Mouse (Mus musculus) stomach, embryonic 15.5 days (tissue): ENCODE measurements around the gene Rab3il1. TPM values are rescaled to one million over a fixed set of nuclear protein-coding genes. Genes with fewer than 3 reads are reported as not detected.

Source experiments
- ATAC-seq: fragments of 200-750 bp; cut with Nextera tagmentation; 2 replicates; pipeline ENCODE4 v1.8.0; 2017; ENCODE audit warnings: low read depth, moderate number of reproducible peaks, moderate TSS enrichment; ENCODE audit not compliant: insufficient read depth, low FRiP score
- H3K27ac ChIP-seq: fragments of 300-500 bp; sonication (generic); 2 replicates; pipeline ENCODE4 v1.5.1; 2015; ENCODE audit warnings: mild to moderate bottlenecking, inconsistent platforms
- H3K27me3 ChIP-seq: fragments of 300-500 bp; sonication (generic); replicated peaks from 2 replicates; pipeline ENCODE4 v1.6.1; 2015; ENCODE audit warnings: inconsistent platforms
- H3K36me3 ChIP-seq: fragments of 300-500 bp; sonication (generic); 2 replicates; pipeline ENCODE4 v1.6.1; 2015; ENCODE audit warnings: inconsistent platforms
- H3K4me1 ChIP-seq: fragments of 300-500 bp; sonication (generic); 2 replicates; pipeline ENCODE4 v1.6.1; 2015; ENCODE audit warnings: inconsistent platforms
- H3K4me2 ChIP-seq: fragments of 300-500 bp; sonication (generic); 2 replicates; pipeline ENCODE4 v1.6.1; 2015; ENCODE audit warnings: mild to moderate bottlenecking, inconsistent platforms
- H3K4me3 ChIP-seq: fragments of 300-500 bp; sonication (generic); replicated peaks from 2 replicates; pipeline ENCODE4 v1.5.1; 2015; ENCODE audit warnings: inconsistent platforms
- H3K9ac ChIP-seq: fragments of 300-500 bp; sonication (generic); 2 replicates; pipeline ENCODE4 v1.6.1; 2015; ENCODE audit warnings: inconsistent platforms
- H3K9me3 ChIP-seq: fragments of 300-500 bp; sonication (generic); 2 replicates; pipeline ENCODE4 v1.6.1; 2016; ENCODE audit warnings: inconsistent platforms
- WGBS: fragments of 180-500 bp; shearing (Covaris S2); methylation state at CpG from one replicate; pipeline ENCODE4 v1.1.7; 2015; 5-methylcytosine and 5-hydroxymethylcytosine counted together
- polyA plus RNA-seq: library from polyadenylated mRNA; unstranded; fragments of >200 nt; fragmentation: Nextera tagmentation; extraction: Ambion mirVana; gene quantifications from 2 replicates; pipeline ENCODE4 v1.2.1, GENCODE M21; 2015

Gene Rab3il1
- polyA plus RNA-seq, 1 experiment from 2014 or later = 40.7 TPM

DNA sequence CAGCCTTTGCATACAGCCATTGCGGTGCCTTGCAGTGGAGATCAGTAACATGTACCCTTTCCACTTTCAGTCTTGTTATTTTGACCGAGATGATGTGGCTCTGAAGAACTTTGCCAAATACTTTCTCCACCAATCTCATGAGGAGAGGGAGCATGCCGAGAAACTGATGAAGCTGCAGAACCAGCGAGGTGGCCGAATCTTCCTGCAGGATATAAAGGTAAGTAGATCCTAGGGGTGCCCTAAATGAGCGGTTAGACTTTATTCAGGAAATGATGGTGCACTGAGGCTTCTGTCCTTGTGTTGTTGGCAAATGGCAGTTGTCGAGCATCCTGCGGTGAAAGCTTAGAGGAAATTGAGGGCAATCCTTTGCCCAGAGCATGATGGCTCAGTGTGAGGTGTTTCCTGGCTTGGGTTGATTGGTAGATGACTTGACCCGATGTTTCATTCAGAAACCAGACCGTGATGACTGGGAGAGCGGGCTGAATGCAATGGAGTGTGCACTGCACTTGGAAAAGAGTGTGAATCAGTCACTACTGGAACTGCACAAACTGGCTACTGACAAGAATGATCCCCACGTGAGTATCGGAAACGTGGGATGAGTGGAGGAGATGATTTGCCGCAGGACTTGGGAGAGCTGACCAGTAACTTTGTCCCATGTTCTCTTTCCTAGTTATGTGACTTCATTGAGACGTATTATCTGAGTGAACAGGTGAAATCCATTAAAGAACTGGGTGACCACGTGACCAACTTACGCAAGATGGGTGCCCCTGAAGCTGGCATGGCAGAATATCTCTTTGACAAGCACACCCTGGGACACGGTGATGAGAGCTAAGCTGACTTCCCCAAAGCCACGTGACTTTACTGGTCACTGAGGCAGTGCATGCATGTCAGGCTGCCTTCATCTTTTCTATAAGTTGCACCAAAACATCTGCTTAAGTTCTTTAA lies 17.1 kb upstream of the Rab3il1 start:
- Histone ChIP-seq H3K27me3 (no peaks in the 10 kb centered on the region), H3K27ac (no peak overlapping the region), H3K36me3 (peaks cover 24% of the 10 kb centered on the region), H3K9me3 (no peaks in the 10 kb centered on the region), H3K4me2 (peak overlapping the region; percentile 63), H3K9ac (no peak overlapping the region; the same call in 1 of the 2 replicates), H3K4me1 (peaks cover 15% of the 10 kb centered on the region; the same call in 1 of the 2 replicates), H3K4me3 (peak overlapping the region; percentile 97)
- 86% methylated on average over 20 of the region's 20 CpGs for WGBS
- ATAC-seq = no peak

DNA sequence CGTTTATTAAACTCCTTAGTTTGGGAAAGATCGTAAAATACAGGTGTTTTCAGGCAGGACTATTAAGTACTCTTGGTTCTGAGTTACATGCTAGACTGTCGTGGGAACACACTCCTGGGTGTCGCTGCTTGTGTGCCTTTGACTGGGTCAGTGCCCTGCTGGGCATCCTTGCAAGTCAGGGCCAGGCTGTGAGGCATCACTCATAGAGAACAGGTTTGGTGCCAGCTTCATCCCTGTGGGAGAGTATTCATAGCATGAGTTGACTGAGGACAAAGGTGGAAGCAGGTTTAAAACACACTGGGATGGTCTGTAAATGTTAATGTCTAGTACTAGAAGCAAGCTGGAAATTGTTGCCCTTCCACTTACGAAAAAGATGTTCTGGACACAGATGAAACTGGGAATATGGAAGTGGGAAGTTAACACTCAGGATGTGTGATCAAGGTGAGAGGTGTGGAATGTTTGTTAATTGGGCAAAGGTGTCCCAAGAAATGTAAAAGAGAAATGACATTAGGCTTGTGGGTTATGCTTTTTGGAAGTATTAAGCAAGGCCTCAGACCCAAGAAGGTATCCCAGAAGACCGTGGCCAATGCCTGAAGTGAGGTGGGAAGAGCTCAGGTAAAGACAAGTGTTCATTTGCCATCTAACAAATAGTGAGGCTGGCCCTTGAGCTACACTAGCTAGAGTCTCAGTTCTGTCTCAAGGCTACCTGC lies 16.1 kb upstream of the Rab3il1 start:
- Histone ChIP-seq H3K9ac (no peak overlapping the region), H3K4me3 (no peak overlapping the region), H3K4me1 (peaks cover 15% of the 10 kb centered on the region; the same call in 1 of the 2 replicates), H3K4me2 (no peak overlapping the region), H3K27me3 (no peaks in the 10 kb centered on the region), H3K27ac (no peak overlapping the region), H3K36me3 (peaks cover 24% of the 10 kb centered on the region), H3K9me3 (no peaks in the 10 kb centered on the region)
- 93% methylated on average over 6 of the region's 6 CpGs for WGBS
- ATAC-seq = no peak

DNA sequence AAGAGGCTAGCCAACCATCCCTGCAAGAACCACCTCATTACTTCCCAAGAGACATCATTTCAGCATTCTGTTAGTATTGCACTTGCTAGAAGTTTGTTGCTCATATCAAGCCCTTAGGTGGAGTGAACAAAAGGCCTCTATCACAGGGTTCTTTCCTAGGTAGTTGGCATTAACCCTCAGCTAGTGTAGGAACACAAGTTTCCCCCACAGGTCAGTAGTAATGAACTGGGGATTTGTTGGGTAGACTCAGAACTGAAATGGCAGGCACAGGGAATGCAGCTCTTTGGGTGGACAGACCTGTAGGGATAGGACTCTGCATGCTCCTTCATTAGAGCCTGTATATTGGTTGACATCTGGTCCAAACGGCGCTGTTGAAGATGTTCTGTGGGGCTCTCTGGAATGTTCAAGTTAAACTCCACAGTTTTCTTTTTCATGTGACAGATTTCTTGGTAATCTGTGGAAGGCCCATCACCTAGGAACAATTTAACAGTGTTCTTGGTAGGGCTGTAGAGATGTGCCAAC lies 15.5 kb upstream of the Rab3il1 start:
- H3K9me3 ChIP-seq = no peaks in the 10 kb centered on the region
- peaks cover 15% of the 10 kb centered on the region; the same call in 1 of the 2 replicates for H3K4me1 ChIP-seq
- no peak overlapping the region for H3K27ac ChIP-seq
- 84% methylated on average over 2 of the region's 2 CpGs for WGBS
- no peak overlapping the region for H3K9ac ChIP-seq
- H3K36me3 ChIP-seq = peaks cover 24% of the 10 kb centered on the region
- no peak overlapping the region for H3K4me2 ChIP-seq
- H3K27me3 ChIP-seq = no peaks in the 10 kb centered on the region
- H3K4me3 ChIP-seq = no peak overlapping the region
- ATAC-seq = no peak

DNA sequence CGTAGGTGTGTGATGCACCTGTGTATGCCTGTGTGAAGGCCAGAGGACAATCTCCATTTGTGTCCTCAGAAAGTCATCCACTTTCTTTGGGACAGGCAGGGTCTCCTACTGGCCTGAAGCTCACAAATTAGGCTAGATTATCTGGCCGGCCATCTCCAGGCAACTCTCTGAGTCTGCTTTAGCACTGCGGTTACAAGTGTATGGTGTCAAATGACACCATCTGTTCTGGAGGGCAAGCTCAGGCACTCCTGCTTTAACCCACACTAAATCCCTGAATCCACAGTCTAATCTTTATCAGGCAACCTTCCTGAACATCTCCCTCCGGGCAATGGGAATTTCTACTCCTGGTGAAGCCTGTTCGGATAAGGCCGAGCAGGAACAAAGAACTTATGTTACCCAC lies 14.3 kb upstream of the Rab3il1 start:
- no peak overlapping the region for H3K9ac ChIP-seq
- WGBS = 36% methylated on average over 6 of the region's 6 CpGs

DNA sequence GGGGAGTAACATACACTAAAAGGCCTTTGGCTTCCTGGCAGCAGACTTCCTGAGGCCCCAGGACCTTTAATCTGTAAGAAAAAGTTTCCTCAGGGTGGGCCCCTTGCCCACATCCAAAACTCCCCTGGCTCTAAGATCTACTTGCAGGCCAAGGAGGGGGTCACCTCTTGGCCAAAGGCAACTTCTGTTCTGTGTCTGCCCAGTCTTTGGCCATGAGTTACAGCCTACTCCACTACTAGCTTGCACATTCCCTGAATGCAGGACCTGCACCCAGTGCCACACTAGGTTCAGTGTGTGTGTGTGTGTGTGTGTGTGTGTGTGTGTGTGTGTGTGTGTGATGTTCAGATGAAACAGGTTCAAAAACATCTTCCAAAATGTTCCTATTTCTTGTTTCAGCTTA lies 13.9 kb upstream of the Rab3il1 start:
- Histone ChIP-seq H3K27ac (no peak overlapping the region), H3K4me1 (peaks cover 9% of the 10 kb centered on the region; the same call in 1 of the 2 replicates), H3K4me2 (no peak overlapping the region), H3K9me3 (no peaks in the 10 kb centered on the region), H3K36me3 (peaks cover 24% of the 10 kb centered on the region), H3K4me3 (no peak overlapping the region), H3K9ac (no peak overlapping the region), H3K27me3 (no peaks in the 10 kb centered on the region)
- ATAC-seq = no peak

More for the DNA sequence above, 14.3 kb upstream of the Rab3il1 start:
- Histone ChIP-seq H3K27ac (no peak overlapping the region), H3K9me3 (no peaks in the 10 kb centered on the region), H3K4me2 (no peak overlapping the region), H3K4me1 (peaks cover 9% of the 10 kb centered on the region; the same call in 1 of the 2 replicates), H3K27me3 (no peaks in the 10 kb centered on the region), H3K4me3 (no peak overlapping the region), H3K36me3 (peaks cover 24% of the 10 kb centered on the region)
- ATAC-seq = no peak

DNA sequence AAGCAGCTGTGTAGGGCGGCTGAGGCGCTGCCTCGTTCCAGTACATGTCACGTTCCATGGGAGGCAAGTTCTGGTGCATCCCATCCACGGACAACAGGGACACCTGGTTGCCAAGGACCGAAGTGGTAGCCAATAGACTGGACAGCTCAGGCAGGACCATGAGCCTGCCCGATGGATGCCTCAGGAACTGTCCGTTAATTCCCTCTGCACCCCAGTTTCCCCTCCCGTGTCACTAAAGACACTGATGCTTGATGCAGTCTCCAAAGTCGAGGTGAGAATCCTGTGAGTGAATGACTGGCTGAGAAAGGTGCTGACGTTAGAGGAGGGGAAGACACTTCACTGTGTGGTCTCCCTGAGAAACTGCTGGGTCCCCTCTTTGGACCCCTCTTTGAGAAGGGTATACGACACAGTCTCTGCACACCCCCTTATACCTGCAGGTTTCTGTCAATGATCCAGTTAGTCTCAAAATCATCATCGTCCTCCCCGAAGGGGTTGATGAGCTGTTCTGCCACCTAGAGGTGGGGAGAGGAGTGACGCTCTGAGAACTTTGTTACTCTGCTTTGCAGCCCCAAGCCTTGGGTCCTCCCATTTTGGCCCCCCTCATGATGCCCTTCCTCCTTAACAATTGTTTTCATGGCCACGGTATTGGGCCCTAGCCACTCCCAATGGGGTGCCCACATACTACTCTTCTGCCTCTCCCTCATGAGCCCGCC lies 12.1 kb upstream of the Rab3il1 start:
- peaks cover 13% of the 10 kb centered on the region; the same call in 1 of the 2 replicates for H3K4me1 ChIP-seq
- H3K4me3 ChIP-seq = no peak overlapping the region
- no peaks in the 10 kb centered on the region for H3K27me3 ChIP-seq
- no peak overlapping the region for H3K27ac ChIP-seq
- no peak overlapping the region for H3K9ac ChIP-seq
- H3K9me3 ChIP-seq = no peaks in the 10 kb centered on the region
- 66% methylated on average over 17 of the region's 17 CpGs for WGBS
- H3K36me3 ChIP-seq = peaks cover 20% of the 10 kb centered on the region
- no peak for ATAC-seq
- no peak overlapping the region for H3K4me2 ChIP-seq

DNA sequence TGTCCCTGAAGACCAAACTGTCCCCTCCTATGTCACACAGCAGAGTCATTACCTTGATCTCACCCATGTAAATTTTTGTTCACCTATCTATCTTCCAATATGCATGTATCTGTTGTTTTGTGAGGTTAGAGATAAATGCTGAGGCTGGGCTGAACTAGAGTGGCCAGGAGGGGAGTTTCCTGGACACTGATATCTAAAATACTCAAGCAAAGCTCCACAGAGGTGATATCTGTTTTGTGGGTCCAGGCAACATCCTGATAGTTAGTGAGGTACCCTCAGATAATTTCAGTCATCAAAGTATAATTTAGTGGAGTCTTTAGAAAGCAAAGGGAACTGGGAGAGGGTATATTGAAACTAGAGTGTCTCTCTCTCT lies 11.6 kb upstream of the Rab3il1 start:
- H3K27me3 ChIP-seq = no peaks in the 10 kb centered on the region
- H3K27ac ChIP-seq = no peak overlapping the region
- H3K36me3 ChIP-seq = peaks cover 14% of the 10 kb centered on the region
- H3K4me1 ChIP-seq = peaks cover 11% of the 10 kb centered on the region; the same call in 1 of the 2 replicates
- no peak overlapping the region for H3K4me3 ChIP-seq
- H3K9me3 ChIP-seq = no peaks in the 10 kb centered on the region
- no peak overlapping the region for H3K4me2 ChIP-seq
- H3K9ac ChIP-seq = no peak overlapping the region
- ATAC-seq = no peak

DNA sequence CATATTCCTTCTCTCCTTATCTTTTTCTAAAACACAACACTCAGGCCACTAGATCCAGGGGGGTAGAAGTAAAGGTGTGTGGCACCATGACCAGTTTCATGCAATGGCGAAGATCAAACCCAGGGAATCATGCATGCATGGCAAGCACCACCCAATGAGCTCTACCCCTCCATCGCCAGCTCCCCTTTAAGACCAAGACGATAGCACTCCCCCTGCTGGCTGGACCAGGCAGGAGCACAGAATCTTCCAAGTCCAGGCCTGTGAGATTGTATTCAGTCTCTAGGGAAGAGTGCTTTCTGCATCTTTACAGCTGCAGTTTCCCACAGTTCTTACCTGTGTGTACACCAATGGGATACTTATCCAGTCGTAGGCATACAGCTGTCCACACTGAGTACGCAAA lies 10.2 kb upstream of the Rab3il1 start:
- no peak for ATAC-seq
- no peak overlapping the region for H3K4me2 ChIP-seq
- no peak overlapping the region for H3K27ac ChIP-seq
- H3K36me3 ChIP-seq = no peaks in the 10 kb centered on the region
- H3K9ac ChIP-seq = no peak overlapping the region
- H3K4me3 ChIP-seq = no peak overlapping the region
- 22% methylated on average over 5 of the region's 5 CpGs for WGBS
- peaks cover 11% of the 10 kb centered on the region; the same call in 1 of the 2 replicates for H3K4me1 ChIP-seq
- no peaks in the 10 kb centered on the region for H3K27me3 ChIP-seq
- no peaks in the 10 kb centered on the region for H3K9me3 ChIP-seq

DNA sequence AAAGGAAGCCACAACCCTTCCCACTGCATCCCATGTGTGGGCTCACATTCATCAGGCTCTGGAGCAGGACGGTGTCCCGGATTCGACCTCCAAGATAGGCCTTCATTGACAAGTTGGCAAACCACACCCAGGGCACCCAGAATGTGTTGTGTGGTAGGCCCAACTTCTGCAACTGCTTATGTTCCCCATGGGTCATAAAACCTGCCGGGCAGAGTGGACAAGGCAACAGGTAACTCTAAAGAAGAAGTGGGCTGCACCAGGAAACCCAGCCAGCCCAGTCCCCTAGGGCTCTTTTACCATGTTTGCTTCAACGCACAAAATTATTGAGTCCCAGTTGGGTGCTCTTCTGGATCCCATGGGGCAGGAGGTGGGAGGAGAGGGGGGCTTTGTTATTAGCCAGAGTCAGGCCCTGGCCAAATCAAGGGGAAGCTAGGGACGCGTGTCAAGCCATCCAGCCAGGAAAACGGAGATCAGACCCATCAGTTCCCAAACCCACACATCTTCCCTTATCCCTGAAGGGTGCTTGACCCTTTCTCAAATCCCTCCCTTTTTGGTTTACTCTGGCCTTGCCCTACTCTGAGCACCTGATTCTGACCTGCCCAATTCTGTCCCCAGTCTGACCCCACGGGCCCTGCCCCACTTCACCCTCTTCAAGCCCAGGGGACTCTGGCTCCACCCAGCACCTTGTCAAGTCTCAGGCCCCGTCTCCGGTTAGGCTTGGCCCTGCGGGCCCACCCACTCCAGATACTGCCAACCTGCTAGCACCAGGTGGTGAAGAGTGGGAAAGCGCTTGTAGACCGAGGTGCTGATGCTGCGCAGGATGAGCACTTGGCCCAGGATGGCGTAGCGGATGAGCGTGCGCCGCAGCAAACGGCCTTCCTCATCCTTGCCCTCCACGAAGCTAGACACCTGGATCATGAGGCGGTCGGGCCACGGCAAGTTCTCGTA lies 9.2 kb upstream of the Rab3il1 start:
- no peaks in the 10 kb centered on the region for H3K27me3 ChIP-seq
- H3K4me3 ChIP-seq = peak overlapping the region; percentile 20
- H3K9me3 ChIP-seq = no peaks in the 10 kb centered on the region
- ATAC-seq = peak; percentile 24
- H3K36me3 ChIP-seq = no peaks in the 10 kb centered on the region
- H3K27ac ChIP-seq = no peak overlapping the region
- H3K4me2 ChIP-seq = peak overlapping the region; percentile 49
- H3K9ac ChIP-seq = no peak overlapping the region
- WGBS = 44% methylated on average over 26 of the region's 26 CpGs
- peaks cover 11% of the 10 kb centered on the region; the same call in 1 of the 2 replicates for H3K4me1 ChIP-seq

DNA sequence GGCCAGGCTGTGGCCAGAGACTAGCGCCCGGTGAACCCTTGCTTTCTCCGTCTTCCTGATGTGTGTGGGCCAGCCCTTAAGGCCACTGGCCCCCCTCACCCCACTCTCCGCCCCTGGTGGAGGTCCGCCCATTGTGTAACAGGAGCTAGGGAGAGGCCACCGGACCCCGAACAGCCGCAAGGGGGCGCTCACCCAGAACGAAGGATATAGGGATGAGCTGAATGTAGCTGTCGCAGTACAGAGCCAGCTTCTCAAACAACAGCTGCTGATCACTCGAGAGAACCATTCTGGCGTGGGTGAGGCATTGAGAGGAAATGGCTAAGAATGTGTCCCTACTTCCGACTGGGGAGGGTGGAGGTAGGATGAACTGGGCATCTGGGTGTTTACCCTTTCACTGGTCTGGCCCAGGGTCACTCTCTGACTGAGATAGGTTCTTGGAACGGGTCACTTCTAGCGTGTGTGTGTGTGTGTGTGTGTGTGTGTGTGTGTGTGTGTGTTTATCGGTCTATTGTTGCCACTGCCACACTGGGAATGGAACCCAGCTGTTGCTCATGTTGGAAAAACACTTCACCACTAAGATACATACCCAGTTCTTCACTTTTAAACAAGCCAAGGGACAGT lies 8.3 kb upstream of the Rab3il1 start:
- Histone ChIP-seq H3K9ac (no peak overlapping the region), H3K27me3 (no peaks in the 10 kb centered on the region), H3K4me1 (peaks cover 11% of the 10 kb centered on the region; the same call in 1 of the 2 replicates), H3K36me3 (no peaks in the 10 kb centered on the region), H3K4me2 (peak overlapping the region; percentile 49), H3K4me3 (peak overlapping the region; percentile 20), H3K27ac (no peak overlapping the region), H3K9me3 (no peaks in the 10 kb centered on the region)
- 7% methylated on average over 17 of the region's 17 CpGs for WGBS
- peak; percentile 79 for ATAC-seq
